Mouse (Mus musculus): Measurements from ENCODE around the gene Slc2a1.

GRCm38 (mm10) chr4:119178331-119178730 lies 69.8 kb downstream of the Slc2a1 start:
- TF ChIP-seq CTCF (IDR thresholded peaks at IDR 0.05; ENCODE audit: control insufficient read depth, insufficient read depth, insufficient read length) (no peak), MYOD1 (IDR thresholded peaks at IDR 0.05; ENCODE audit: control insufficient read depth, insufficient read length, low read depth) (no peak), USF1 (IDR thresholded peaks at IDR 0.05; ENCODE audit: low read depth) (no peak), MAX (IDR thresholded peaks at IDR 0.05) (no peak), MYOG (IDR thresholded peaks at IDR 0.05; ENCODE audit: control insufficient read depth, extremely low read depth, insufficient read length) (no peak)

All from C2C12 (cell line).